Mouse (Mus musculus) olfactory bulb, adult 2 months (tissue): Measurements from ENCODE around the gene Zgrf1.

Experiments used
- CTCF ChIP-seq: fragments of 200-500 bp; IDR thresholded peaks from 2 replicates; pipeline ENCODE4 v1.5.1; 2012; ENCODE audit warnings: low read depth, mild to moderate bottlenecking, low read length, moderate library complexity; ENCODE audit not compliant: insufficient read depth
- POLR2A ChIP-seq: fragments of 200-500 bp; IDR thresholded peaks from 2 replicates; pipeline ENCODE4 v1.6.1; 2012; ENCODE audit warnings: mild to moderate bottlenecking, low read depth, low read length, moderate library complexity; ENCODE audit not compliant: insufficient read depth

DNA sequence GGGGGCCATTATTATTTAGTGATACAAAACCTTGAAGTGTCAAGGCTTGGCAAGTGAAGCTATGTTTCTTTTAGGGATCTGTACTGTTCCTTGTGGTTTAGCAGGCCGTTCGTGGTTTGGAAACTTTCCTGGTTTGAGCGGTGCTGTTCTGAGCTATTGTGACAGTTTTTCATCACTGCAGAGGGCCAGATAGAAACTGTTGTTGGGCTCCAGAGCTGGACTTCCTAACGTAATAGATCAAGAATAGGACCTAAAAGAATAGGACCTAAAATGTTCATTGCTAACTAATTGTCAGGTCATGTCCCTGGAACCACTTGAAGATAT is 393 bp downstream of the Zgrf1 start:
- TF ChIP-seq CTCF (no peak), POLR2A (no peak)
